Mouse (Mus musculus) liver (tissue): Measurements from ENCODE around the gene Cpa4.

Experiments used
- DNase-seq: peaks from one replicate; pipeline ENCODE4 v3.0.0-alpha.2; 2020; ENCODE audit warnings: mixed read lengths

The Cpa4 gene

DNA sequence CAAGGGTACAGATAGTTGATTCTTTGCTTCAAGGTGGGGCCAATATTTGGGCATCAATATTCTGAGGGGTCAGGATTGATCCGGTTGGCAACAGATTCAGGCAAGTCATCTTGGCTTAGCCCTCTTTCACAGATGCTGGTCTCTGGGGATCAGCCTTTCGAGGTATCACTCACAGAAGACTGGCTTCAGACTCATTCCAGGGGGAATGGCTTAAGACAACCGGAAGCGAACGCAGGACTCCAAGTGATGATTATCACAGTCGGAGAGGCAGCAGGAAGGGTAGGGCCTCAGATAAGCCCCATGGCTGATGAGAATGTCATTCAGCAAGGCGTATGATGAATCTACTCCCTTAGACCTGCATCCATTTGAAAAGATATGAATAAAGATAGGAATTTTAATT is 26.2 kb downstream of the Cpa4 start:
- no peak for DNase-seq

DNA sequence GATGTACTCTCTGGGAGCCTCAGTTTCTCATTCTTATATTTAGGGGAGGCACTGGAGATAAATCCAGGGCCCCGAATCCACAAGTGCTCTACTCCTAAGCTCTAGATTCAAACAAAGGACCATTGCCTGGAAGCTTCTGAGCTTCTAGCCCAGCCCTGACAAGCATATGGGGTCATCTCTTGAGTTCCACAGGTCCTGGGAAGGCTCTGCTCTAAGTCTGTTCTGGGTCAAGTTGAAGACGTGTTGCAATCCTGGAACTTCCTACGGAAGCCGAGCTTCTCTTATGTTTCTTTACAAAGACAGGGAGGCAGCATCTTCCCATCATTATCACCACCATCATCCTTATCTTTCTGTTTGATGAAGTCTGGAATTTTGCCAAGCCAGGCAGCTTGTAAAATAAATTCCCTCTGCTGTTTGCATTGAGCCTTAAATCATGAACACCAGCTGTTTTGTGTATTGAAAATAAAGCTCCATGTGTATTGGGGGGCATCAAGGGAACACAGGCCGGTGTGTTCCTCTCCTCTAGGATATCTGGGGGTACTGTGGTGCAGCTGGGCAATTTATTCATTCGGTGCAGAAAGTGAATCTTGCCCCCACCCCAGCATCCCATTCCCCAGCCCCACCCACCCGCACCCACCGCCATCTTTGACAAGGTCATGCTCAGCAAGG is 28.2 kb downstream of the Cpa4 start:
- DNase-seq, result no peak

DNA sequence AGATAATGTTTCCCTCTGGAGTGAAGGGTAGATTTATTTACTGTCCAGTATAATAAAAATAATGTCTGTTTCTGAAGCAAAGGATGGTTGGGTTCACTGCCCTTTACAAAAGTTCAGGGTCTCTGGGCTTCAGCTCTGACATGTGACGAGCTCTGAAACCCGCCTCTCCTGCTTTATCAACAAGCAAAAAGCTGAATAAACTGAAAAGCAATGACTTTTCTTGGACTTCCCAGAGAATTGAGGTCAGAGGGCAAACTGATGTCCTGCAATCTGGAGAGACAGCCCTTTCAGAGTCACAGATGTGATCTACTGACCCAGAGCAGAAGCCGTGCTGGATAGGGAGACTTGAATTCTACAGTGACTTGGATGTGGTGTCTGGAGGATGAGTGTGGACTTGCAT is 31.9 kb downstream of the Cpa4 start:
- no peak for DNase-seq

DNA sequence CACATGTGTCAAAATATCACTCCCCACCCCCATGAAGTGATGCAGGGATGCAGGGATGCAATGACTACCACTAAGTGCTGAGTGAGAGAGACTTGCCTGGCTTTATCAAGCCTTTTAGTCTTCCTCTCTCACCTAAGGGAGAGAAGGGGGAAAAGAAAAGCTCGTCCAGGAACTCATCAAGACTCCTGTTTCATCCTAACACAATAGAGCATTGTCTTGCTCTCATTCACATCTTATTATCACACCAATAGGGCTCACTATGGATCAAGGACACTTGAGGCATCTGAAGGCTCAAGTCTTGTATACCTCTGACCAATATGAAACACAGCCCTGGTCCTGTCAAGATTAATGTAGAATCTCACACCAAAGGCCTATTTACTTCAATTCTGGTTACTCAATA is 32.8 kb downstream of the Cpa4 start:
- DNase-seq, result no peak

DNA sequence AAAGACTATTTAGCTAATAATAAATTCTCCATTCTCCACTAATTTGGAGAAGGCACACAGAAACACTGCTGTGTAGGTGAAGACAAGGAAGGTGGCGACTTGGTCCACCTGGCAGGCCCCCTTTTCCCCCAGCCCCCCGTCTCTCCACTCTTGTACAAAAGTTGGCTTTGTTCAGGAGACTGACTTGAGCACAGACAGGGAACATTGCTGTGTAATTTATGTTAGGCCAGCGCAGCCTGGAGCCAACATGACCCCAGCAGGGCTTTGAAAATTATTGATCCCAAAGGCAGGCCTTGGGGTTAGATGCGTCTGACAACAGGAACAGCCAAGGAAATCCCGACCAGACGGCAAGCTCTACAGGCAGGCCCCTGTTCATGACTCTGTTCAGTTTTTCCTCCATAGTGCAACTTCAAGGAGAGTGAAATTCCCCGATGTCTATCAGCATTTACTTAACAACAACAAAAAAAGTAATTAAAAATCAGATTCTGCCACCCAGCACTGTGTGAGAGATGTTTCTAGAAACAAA is 36.2 kb downstream of the Cpa4 start:
- DNase-seq, result no peak

DNA sequence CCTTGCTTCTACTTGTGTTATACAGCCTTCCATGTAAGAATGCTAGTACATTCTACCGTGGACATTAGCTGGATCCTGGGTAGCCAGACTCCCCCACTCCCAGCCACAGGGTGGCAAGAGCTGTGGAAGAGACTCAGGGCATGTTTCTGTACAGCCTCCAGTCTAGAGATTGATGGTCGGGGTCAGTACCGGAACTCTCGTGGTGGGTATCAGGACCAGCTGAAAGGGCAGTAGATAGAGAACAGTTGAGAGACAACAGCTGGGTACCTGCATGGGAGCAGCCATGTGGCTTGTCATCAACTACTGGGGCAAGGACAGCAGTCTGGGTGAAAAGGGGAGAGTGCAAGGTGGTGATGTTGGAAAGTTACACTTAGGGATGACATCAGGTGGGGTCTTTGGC is 36.9 kb downstream of the Cpa4 start:
- DNase-seq, result no peak

DNA sequence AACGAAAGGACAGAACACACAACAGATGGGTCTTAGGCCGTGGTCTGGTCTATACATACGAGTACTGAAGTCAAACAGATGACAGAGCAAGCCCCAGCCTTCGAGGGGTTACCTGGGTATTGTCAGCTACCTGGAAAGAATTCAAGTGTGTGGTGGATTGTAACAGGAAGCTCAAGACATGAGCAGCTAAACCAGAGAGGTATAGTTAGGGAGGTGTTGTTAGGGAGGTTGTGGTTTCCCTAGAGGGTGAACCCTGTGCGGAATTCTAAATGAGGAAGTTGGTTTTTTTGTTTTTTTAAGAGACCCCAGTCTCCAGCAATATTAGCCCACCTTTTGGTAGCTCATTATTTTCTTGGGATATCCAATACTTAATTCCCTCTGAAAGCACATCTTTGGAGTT is 37.5 kb downstream of the Cpa4 start:
- no peak for DNase-seq

DNA sequence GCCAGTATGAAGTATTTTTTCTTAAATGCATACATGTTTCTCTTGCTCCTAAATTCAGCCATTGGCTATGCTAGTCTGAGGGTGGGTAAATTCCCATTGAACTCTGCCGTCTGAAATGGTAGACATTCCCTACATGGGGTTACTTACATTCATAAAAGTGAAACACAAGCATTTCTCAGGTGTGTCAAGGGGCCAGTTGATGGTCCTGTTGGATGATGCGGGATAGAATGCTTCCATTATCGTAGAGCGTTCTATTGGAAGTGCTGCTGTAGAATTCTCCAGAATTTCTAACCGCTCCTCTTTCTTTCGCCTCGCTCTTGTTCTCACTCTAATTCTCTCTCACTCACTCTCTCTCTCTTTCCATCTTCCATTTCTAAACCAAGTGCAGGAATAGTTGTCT is 42.5 kb downstream of the Cpa4 start, which contains the start of gene Cpa5:
Cpa5 (plus strand) TSS at position 301 of the 400 bp plus-strand sequence.
- DNase-seq, result no peak

DNA sequence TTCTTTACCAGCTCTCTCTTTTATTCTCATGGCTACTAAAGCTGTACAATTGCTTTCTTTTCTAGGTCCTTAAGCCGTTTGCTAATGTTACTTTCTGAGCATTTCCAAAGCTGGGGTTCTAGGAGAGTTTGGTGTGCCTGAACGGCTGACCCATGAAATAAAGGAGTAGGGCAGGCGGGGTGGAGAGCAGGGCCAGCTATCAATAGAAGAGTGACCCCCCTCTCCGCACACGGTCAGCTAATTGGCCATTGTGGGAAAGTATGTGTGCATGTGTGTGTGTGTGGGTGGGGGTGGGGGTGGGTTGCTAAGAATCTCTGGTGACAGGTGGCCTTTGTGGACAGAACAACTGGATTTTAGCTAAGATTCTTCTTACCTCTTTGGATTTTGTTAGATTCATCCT is 43.0 kb downstream of the Cpa4 start:
- DNase-seq, result no peak

DNA sequence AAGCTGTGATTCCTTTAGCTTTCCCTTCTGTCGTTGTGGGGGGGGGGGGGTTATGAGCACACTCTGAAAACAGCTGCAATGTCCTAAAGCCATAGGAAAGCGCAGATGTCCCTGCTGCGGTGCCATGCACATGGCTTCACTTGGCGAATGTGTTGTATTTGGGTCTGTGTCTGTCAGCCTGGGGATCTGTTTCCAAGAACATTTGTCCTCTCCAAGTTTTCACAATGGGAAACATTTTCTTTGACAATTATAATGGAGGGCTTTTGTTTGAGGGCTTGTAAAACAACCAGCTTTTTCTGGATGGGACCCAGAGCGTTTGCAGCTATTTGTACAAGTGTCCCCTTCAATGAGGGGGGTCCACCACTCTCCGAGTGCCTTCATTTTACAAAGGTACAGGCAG is 46.1 kb downstream of the Cpa4 start:
- DNase-seq, result no peak

DNA sequence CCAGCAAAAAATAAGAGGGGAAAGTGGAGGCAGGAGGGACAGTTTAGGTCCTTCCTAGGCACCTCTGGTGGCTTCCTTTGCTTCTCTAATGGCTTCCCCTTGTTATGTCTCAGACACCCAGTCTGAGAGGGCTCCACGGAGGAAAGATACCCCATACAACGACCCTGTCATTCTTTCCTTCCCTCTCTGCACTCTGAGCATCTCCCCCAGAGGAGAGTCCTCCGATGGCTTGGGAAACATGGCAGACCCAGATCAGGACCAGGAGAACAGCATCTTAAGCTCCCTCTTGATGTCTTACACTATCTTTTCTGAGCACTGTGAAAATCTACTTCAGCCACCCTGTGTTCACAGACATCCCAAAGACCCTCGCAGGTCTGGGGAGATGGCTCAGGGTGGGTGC is 47.6 kb downstream of the Cpa4 start:
- DNase-seq, result no peak

DNA sequence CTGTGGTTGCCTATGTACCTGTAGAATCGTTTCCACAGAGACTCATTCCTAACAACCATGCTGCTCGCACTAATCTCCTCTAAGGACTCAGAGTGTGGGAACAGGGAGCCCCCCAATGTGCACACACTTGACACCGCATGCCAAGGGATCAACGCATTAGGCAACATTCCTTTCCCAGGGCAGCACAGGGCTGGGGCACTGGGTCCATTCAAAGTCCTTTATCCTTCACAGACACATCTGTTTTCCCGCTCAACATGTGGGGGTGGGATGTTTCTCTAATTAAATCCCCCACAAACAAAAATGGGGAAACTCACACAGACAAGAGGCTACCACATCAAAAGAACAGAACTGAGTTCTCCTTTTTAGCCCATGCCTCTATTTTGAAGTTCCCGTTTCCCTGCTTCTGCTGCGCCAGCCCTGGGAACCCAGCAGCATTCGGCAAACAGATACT is 48.3 kb downstream of the Cpa4 start:
- no peak for DNase-seq

DNA sequence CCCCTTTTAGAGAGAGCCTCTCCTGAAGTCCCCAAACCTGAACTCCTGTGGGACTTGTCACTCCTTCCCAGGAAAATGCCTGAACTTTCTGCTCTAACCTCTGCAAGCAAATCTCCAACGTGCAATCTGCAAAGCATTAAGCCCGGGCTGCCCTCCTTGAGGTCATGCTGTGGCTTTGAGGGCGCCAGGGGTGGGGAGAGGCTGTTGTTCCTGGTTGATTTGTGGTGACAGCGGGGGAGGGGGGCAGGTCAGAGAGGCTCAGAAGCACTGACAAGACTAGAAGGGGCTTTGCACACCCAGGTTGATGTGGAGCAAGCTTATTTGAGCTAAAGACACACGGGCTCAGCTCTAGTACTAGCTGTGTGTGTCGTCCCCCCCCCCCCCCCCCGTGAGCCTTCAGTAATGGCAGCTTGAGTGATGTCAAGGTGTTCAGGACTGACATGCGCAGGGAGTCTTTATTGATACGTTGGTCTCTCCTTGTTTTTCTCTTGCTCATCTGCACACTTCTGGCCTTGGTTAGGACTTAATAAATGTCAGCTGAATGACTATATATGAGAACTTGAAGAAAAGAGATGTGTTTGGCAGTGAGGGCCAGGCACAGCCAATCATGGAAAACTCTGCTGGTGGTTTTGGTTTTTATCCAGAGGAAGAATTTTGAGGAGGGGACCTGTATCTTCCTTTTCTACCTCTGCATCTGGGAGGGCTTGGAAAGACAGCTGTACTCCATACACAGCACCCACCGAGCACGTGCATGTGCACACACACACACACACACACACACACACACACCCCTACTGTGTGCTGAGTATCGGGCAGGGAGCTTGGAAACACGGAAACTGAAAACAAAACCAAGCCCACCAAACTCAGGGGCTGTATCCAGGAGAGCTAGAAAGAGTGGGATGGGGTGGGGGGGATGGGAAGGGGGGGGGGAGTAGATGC is 49.1 kb downstream of the Cpa4 start:
- peak; percentile 30 for DNase-seq

DNA sequence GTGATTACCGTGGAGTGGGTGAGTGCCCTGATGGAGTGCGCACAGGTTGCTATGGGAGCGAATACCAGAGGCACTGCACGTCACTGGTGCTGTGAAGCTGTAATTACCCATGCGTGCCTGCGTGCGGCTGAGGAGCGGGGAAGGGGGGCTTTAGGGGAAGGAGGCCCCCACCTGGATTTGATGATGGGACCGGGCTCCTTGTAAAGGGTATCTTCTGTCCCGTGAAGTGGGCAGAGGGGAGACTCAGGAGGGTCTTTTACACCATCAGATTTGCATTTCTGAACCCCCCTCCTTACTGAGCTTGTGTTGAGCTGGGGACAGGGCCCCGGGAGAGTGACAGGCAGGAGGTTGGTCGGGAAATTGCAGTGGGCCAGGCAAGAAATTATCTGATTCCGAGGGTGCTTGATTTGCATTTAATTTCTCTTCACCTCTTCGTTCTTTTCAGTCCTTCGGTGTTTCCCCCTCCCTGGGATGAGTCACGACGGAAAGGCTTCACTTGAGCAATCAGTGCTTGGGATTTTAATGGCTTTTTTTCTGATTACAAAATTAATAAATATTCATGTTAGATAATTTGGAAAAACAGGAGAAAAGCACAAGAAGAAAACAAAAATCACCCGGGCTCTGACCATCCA is 49.9 kb downstream of the Cpa4 start:
- DNase-seq, result no peak

DNA sequence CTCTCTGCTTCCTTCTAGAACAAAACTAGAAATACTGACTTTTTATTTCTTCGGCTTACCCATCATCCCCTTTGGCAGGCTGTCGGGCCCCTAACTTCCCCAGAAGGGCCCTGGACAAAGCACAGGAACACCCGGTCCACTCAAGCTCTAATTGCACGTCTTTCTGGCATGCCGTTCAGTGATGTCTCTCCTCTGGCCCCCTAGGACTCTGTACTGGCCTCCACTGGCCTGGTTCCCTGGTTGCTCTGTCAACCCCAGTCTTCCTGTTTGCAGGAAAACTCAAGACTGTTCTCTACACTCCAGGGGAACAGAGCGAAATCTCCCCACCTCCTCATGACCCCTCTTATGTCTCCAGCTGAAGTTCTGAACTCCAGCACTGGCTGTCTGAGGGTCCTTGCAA is 50.6 kb downstream of the Cpa4 start:
- no peak for DNase-seq

DNA sequence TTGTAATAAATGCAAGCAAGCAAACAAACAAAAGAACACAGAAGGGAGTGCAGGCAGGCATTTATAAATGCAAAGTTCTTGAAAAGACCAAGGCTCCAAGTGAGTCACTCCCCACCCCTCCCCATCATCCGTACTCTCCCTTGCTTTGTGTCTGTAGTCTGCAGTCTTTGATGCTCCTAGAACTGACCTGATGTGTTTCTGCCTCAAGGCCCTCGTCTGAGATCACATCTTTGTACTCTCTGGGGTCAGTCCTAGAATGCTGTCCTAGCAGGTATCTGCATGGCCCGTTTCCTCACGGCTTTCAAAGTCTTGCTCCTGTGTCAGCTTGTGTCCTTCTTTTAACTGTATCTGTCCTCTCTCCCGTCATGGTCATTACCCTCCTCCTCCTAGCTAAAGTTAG is 51.4 kb downstream of the Cpa4 start:
- no peak for DNase-seq

DNA sequence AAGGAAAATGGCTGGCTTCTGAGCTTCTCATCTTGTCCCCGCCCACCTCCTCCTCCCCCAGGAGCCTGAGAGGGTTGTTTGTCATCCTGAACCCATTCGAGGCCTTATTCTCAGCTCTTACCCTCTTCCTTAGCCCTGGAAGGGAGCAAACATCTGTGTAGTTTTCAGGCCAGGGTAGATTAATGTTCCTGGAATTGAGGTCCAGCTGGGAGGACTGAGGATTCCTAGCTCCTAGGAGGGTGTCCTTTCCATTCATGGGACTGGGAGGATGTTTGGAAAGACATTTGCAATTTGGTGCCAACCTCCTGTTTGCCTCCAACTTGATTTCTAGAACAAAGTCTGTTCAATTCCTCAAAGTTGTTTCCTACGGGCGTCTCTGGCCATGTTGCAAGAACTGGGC is 52.4 kb downstream of the Cpa4 start:
- DNase-seq, result no peak

DNA sequence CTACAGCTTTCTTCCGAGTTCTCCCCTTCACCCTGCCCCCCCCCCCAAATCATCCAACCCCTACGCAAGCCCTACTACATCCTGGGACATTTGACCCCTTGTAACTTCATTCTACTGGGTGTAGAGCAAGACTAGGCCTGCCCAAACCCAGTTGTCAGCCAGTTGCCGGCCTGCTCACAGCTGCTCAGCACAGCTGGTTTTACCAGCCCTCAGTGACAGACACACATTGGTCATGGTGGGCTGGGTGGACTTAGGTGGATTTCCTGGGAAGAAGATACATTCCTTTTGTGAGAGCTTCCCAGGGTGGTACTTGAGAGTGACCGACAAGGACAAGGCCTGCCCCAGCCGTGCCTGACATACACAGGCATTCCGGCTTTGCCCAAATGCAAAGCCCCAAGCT is 52.8 kb downstream of the Cpa4 start:
- DNase-seq, result no peak

DNA sequence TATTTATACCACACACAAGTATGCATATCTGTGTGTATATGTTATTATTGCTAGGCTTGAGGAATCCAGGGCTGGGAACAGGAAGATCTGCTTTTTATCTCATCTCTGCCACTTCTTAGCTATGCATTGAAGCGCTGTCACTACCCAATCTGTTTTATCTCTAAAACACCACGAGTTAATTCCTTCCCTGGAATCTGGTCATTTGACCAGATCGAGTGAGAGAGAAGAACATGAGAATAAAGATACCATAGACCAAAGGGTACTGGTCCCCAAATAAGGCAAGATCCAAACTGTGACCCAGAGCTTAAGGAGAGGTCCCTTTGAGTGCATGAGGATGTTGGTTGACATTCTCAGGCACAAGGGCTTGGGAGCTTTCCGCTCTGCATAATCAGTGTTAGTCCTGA is 53.8 kb downstream of the Cpa4 start:
- no peak for DNase-seq

DNA sequence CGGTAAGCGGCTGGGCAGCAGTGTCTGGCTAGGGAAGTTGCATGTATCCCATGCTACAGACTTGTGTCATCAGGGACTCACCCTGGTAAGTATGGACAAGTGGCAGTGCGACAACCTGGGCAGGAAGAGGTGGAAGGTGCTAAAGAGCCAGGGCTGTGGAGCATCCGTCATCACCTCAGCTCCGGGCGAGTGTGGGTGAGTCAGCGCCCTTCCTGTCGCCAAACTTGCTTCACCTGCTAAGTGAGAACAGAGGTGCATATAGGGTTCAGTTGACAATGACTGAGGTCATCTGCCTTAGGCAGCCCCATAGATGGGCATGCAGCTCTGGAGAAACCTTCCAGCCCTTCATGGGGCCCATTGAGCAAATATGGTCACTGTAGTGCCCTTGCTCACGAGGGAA is 56.6 kb downstream of the Cpa4 start:
- no peak for DNase-seq

DNA sequence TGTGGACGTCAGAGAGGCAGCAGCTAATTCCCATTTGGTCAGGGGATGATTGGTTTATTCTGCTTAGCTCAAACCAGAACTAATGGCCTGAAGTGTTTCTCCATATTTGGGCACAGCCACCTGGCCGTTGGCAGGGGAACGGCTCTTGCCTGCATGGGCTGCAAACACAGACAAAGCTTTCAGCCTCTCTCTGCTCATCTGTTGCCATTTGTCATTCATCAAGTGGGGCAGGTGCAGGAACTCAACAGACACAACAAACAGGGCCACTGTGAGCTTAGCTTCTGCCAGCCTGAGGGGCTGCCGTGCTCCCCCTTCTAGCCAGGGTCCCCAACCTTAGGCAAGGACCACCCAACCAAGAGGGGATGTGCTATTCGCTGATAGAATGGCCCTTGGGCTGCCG is 60.0 kb downstream of the Cpa4 start:
- no peak for DNase-seq

DNA sequence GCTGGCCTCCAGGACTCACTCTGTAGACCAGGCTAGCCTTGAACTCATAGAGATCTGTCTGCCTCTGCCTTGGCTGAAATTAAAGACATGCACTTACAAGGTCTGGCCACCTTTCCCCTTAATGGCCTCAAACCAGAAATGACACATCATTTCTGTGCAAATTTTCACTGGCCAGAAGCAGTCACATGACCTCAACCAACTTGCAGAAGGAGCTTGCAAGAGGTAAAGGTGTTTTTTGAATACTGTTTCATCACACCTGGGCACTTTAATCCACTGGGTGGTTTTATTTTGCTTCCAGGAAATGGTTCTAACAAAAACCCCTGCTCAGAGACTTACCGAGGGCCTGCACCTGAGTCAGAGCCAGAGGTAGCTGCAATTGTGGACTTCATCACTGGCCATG is 61.8 kb downstream of the Cpa4 start:
- no peak for DNase-seq

DNA sequence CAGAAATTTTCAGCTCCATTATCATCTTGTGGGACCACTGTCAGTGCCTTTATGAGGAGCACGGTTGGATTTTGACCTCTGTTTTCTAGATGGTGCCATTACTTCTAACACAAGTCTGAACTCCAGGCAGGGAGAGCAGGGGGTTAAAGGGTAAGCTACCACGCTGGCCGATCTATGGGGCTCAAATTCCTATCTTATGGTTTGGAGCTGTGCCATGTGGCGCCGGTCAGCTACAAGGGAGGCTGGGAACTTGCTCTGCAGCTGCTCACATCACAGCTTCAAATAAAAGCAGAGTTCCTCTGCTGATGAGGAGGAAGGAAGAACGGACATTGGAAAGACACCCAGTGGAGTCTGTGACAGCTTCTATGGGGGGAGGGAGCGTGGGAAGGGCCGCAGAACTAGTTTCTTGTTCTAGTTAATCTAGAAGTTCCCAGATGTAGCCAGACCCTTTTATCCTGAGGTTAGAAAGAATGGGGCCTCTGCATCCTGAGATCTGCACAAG is 67.2 kb downstream of the Cpa4 start:
- no peak for DNase-seq
